Comparison of ENCODE assay signal across 8 mouse cellular contexts in genomic region chr2:131353564-131353915, GRCm38 (mm10). TPM values are rescaled to one million over a fixed set of nuclear protein-coding genes. Genes with fewer than 3 reads are reported as not detected.
DNase-seq lines count a peak whose midpoint lies in the region; ATAC-seq and TF ChIP-seq lines count a peak whose summit lies in the region.

No protein-coding gene starts in this region.

- H3K27me3 ChIP-seq in spleen, adult 2 months (ENCODE audit: control insufficient read depth, insufficient read depth, low read length) = peaks cover 1% of the 10 kb centered on the region; the same call in 1 of the 2 replicates
- no peaks in the 10 kb centered on the region for H3K27me3 ChIP-seq in liver, postnatal 0 days (ENCODE audit: insufficient read depth, low read length)

- no peak for ATAC-seq in CD4-positive, CD25-positive, alpha-beta regulatory T cell, adult 4 months
- ATAC-seq in liver, postnatal 0 days = no peak

- no peak for TF ChIP-seq CTCF in spleen, adult 2 months (IDR thresholded peaks at IDR 0.05; ENCODE audit: extremely low read depth, insufficient read depth, insufficient read length, insufficient replicate concordance)
- no peak for TF ChIP-seq CTCF in liver, postnatal 0 days (IDR thresholded peaks at IDR 0.05; ENCODE audit: low read depth)

- peaks cover 7% of the 10 kb centered on the region; the same call in 1 of the 2 replicates for H3K4me1 ChIP-seq in spleen, adult 2 months (ENCODE audit: control insufficient read depth, insufficient read depth, insufficient read length)
- peaks cover 16% of the 10 kb centered on the region for H3K4me1 ChIP-seq in liver, postnatal 0 days (ENCODE audit: insufficient read depth)

- H3K4me3 ChIP-seq in spleen, adult 2 months (ENCODE audit: extremely low read depth, insufficient read depth, insufficient read length) = no peak overlapping the region
- H3K4me3 ChIP-seq in liver, postnatal 0 days (ENCODE audit: low read depth, low read length) = peak overlapping the region; percentile 95; the same call in 1 of the 2 replicates

- DNase-seq in CD4-positive, CD25-positive, alpha-beta regulatory T cell, adult 2 months (ENCODE audit: low read depth, low spot score) = peak; percentile 15
- peak; percentile 31 to 41 for DNase-seq in spleen, adult 2 months (ENCODE audit: low read depth in 1 of 2, low spot score in 2 of 2)
- DNase-seq in spleen, adult 12 weeks (ENCODE audit: low spot score) = no peak
- no peak for DNase-seq in liver, postnatal 0 days
- peak; percentile 38 for DNase-seq in thymus, postnatal 4 days
- no peak for DNase-seq in left cerebral cortex, adult 18-20 months (ENCODE audit: low spot score in 2 of 2)
- no peak for DNase-seq in adrenal gland, adult (ENCODE audit: inconsistent age in 2 of 2, low spot score in 1 of 2)

- no peak overlapping the region for H3K27ac ChIP-seq in spleen, adult 2 months (ENCODE audit: insufficient read depth, low read length)
- no peak overlapping the region for H3K27ac ChIP-seq in liver, postnatal 0 days (ENCODE audit: low read depth)

- H3K4me2 ChIP-seq in liver, postnatal 0 days (ENCODE audit: low read depth, low read length) = peak overlapping the region; percentile 99

- TF ChIP-seq POLR2A in spleen, adult 2 months (IDR thresholded peaks at IDR 0.05; ENCODE audit: low read depth, low read length) = no peak

- no peak for TF ChIP-seq EP300 in liver, postnatal 0 days (IDR thresholded peaks at IDR 0.05; ENCODE audit: low read depth)

- WGBS in spleen, adult 2 months = 3% methylated on average over 2 of the region's 3 CpGs
- WGBS in liver, postnatal 0 days (ENCODE audit: insufficient replicate concordance) = 15% methylated on average over 3 of the region's 3 CpGs

- no peaks in the 10 kb centered on the region for H3K36me3 ChIP-seq in spleen, adult 2 months (ENCODE audit: control insufficient read depth, insufficient read depth, low read length)
- H3K36me3 ChIP-seq in liver, postnatal 0 days (replicated peaks; ENCODE audit: insufficient read depth, low read length) = no peaks in the 10 kb centered on the region

- peak overlapping the region; percentile 88 for H3K9ac ChIP-seq in liver, postnatal 0 days (replicated peaks)

- no peaks in the 10 kb centered on the region for H3K9me3 ChIP-seq in liver, postnatal 0 days (ENCODE audit: low read length)

RNA-seq across cellular contexts. Expression of gene Rnf24, which starts 0.8 kb away (rescaled TPM):
- polyA plus RNA-seq in CD4-positive, CD25-positive, alpha-beta regulatory T cell, adult 4 months (2017; shearing (Covaris generic)) = 1 to 10 TPM in 1 of 2 experiments, under 1 TPM in 1; 0.76 to 1.5 TPM
- polyA plus RNA-seq in spleen, adult 2 months (2012; rRNA removed) = 0.94 and 1.2 TPM in 2 replicates
- 0.50 and 0.94 TPM in 2 replicates for polyA plus RNA-seq in liver, postnatal 0 days (2015; fragmentation: Nextera tagmentation; extraction: Ambion mirVana)
- 10 to 100 TPM; 40.7 to 41.8 TPM for total RNA-seq in left cerebral cortex, adult 18-20 months (2021)

Comparison
In these comparisons a context has a peak if more than half of its experiments do, and no peak if none do; other contexts are left out.
1. DNase-seq: peak in CD4-positive, CD25-positive, alpha-beta regulatory T cell, adult 2 months (single experiment), spleen, adult 2 months (2 of 2) and thymus, postnatal 4 days (single experiment); none in spleen, adult 12 weeks (single experiment), liver, postnatal 0 days (single experiment), left cerebral cortex, adult 18-20 months (0 of 2) and adrenal gland, adult (0 of 2).